Mouse (Mus musculus): ENCODE measurements around the gene Wdfy1. TPM values are rescaled to one million over a fixed set of nuclear protein-coding genes. Genes with fewer than 3 reads are reported as not detected.

Gene Wdfy1
- polyA plus RNA-seq, 1 experiment from 2014 or later: 53.2 TPM

Other genes starting within 250 kb of the Wdfy1 start
- gene Ap1s3, start 104.2 kb downstream of the Wdfy1 start, polyA plus RNA-seq (2015; fragmentation: Nextera tagmentation; extraction: Ambion mirVana): 0.91 and 0.94 TPM in 2 replicates
- gene Mrpl44, start 125 bp downstream of the Wdfy1 start, polyA plus RNA-seq (2015; fragmentation: Nextera tagmentation; extraction: Ambion mirVana): 63.0 and 66.3 TPM in 2 replicates
- 156 and 176 TPM in 2 replicates for gene Serpine2, start 85.0 kb upstream of the Wdfy1 start, polyA plus RNA-seq (2015; fragmentation: Nextera tagmentation; extraction: Ambion mirVana)